Mouse (Mus musculus) ES-E14 (cell line): ENCODE measurements at regions not wholly inside any gene's neighbourhood (a gene's known extent, or its start where the extent isn't known, plus 50 kb on each side); places are given as distances from the start of the nearest gene placed in this dataset.

Experiments used
- CHD2 ChIP-seq: IDR thresholded peaks from 2 replicates; pipeline ENCODE4 v1.6.1; 2014; ENCODE audit warnings: mild to moderate bottlenecking, low read depth, low read length, inconsistent platforms
- MAFK ChIP-seq: IDR thresholded peaks from 2 replicates; pipeline ENCODE4 v1.6.1; 2014; ENCODE audit warnings: mild to moderate bottlenecking, low read depth, low read length, inconsistent platforms; ENCODE audit not compliant: insufficient read depth
- ZC3H11A ChIP-seq: IDR thresholded peaks from 2 replicates; pipeline ENCODE4 v1.6.1; 2012; ENCODE audit warnings: low read depth, mild to moderate bottlenecking, inconsistent platforms, low read length, borderline replicate concordance

DNA sequence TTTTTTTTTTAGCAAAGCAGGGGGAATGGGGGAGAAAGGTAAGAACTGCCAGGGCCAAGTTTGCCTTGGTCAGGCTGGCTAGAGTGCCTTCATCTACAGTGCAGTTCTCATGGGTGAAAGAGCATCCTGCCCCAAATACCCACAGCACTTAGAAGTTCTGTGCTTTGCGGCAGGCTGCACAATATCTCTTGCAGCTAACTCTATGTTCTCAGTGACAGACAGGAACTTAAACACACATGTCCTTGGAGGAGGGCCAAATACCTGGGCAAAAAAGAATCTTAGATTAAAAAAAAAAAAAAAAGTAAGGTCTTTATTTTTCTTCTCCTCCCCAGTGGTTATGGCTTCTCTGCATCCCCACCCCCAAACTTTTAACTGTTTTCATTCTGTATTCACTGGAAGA lies 78.8 kb upstream of the Lrig1 start:
- TF ChIP-seq CHD2 (no peak), MAFK (no peak), ZC3H11A (no peak)
